Mouse (Mus musculus): ENCODE measurements around the gene Utp3. TPM values are rescaled to one million over a fixed set of nuclear protein-coding genes. Genes with fewer than 3 reads are reported as not detected.
A peak's percentile ranks its signal among the peaks of the same experiment; 100 is the strongest.

The Utp3 gene
- polyA plus RNA-seq, 1 experiment from 2014 or later, result 75.6 TPM

DNA sequence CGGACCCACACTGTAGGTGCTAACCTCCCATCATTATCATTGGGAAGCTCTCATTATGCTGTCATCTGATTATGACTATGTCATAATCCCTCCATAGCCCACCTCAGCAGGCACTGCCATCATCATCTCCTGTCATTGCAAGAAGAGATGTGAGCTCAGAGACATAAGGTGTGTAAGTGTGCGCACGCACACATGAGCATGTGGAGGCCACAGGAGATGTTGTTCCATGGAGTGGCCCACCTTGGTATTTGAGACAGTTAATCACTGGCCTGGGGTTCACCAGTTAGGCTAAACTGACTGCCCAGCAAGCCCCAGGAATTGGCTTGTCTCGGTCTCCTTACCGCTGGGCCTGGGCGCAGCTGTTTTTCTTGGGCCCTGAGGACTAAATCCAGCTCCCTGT lies 27.1 kb downstream of the Utp3 start:
- Histone ChIP-seq H3K4me1 (peaks cover 22% of the 10 kb centered on the region), H3K9me3 (replicated peaks) (no peaks in the 10 kb centered on the region), H3K36me3 (no peaks in the 10 kb centered on the region), H3K27me3 (no peaks in the 10 kb centered on the region), H3K4me2 (no peak overlapping the region), H3K9ac (no peak overlapping the region), H3K4me3 (replicated peaks) (no peak overlapping the region), H3K27ac (no peak overlapping the region)
- 94% methylated on average over 6 of the region's 6 CpGs for WGBS
- ATAC-seq (replicated peaks; ENCODE audit: low FRiP score), result no peak

DNA sequence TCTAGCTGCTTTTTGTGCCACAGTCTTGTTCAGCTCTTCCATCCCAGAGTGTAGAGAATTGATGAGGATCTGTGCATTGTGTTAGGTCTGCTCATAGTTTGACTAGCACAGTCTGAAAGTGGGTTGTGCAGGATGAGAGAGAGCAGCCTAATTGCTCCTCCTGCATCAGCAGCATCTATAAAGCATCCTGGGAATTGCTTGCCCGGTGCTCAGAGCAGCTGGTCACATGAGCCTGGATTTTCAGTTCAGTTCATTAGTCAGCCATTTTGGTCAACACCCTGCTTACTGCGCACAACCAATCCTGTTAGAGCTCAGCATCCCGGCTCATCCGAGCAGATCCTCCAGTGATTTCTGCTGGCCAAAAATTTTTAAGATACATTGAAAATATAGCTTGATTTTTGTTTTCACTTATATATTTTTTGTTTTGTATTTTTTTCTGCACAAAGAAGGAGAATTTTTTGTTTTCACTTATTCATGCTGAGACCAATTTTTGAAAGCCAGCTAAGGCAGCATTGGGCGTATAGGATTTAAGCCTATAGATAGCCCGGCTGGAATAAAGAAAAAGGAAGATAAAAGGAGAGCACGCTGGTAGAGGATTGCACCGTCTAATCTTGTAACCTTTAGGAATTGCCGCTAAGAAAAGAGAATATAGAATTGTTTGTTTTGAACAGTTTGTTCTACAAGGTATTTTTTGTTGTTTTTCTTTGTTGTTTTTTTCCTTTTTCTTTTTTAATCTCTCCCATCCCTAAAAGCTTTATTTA lies 29.2 kb downstream of the Utp3 start:
- H3K9ac ChIP-seq, result no peak overlapping the region
- peak overlapping the region; percentile 43 for H3K4me2 ChIP-seq
- no peaks in the 10 kb centered on the region for H3K27me3 ChIP-seq
- H3K4me3 ChIP-seq (replicated peaks), result no peak overlapping the region; the same call in 1 of the 2 replicates
- H3K36me3 ChIP-seq, result no peaks in the 10 kb centered on the region
- WGBS, result 71% methylated on average over 9 of the region's 9 CpGs
- no peaks in the 10 kb centered on the region for H3K9me3 ChIP-seq (replicated peaks)
- H3K27ac ChIP-seq, result no peak overlapping the region
- peak; percentile 53 for ATAC-seq (replicated peaks; ENCODE audit: low FRiP score)
- H3K4me1 ChIP-seq, result peaks cover 38% of the 10 kb centered on the region

DNA sequence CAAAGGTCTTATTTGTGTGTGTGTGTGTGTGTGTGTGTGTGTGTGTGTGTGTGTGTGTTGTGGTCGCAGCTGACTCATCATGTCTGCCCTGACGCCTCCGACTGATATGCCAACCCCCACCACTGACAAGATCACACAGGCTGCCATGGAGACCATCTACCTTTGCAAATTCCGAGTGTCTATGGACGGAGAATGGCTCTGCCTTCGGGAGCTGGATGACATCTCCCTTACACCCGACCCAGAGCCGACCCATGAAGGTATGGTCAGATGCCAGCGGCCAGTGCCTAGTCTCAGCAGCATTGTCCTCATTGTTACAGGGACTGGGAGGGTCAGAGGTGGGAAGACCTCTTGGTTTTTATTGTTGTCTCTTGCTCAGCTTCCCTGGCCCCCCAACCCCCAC lies 29.8 kb downstream of the Utp3 start:
- ATAC-seq (replicated peaks; ENCODE audit: low FRiP score), result no peak
- Histone ChIP-seq H3K4me1 (peaks cover 42% of the 10 kb centered on the region), H3K9me3 (replicated peaks) (no peaks in the 10 kb centered on the region), H3K27me3 (no peaks in the 10 kb centered on the region), H3K9ac (no peak overlapping the region), H3K4me3 (replicated peaks) (peak overlapping the region; percentile 21; the same call in 1 of the 2 replicates), H3K27ac (no peak overlapping the region), H3K4me2 (peak overlapping the region; percentile 43), H3K36me3 (no peaks in the 10 kb centered on the region)
- 49% methylated on average over 9 of the region's 9 CpGs for WGBS

DNA sequence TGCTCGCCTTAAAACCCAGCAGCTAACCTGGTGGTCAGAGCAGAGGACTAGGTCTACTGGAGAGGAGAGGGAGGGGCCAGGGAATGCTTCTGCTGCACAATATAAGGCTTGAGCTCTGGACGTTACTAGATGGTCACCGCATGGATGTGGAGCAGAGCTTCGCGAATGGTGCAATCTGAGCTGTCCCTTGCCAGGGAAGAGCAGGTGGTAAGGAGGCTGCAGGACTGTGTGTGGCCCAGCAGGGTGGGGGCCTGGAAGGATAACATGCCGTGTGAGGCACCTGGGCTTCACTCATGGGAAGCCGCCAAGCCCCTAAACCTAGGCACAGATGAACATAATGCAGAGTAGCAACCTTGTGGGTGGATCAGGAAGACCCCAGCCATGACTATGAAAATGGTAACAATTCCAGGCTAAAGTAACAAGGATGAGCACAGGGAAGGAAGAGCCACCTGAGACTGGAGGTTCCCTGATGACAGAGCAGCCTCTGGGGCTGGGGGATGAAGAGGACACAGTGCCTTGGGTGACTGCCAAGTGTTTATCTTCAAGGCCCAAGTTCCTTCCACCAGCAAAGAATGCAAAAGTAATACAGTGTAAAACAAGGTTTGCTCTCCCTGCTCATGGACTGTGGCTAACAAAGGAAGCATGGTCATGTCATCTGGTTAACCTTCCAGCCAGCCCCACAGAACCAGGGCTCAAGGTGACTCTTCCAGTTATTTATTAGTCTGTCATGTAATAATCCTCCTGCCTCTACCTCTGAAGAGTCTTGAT lies 32.3 kb downstream of the Utp3 start:
- peak; percentile 50 for ATAC-seq (replicated peaks; ENCODE audit: low FRiP score)
- WGBS, result 50% methylated on average over 7 of the region's 7 CpGs
- H3K4me3 ChIP-seq (replicated peaks), result no peak overlapping the region
- peak overlapping the region; percentile 84 for H3K27ac ChIP-seq
- peak overlapping the region; percentile 39; the same call in 1 of the 2 replicates for H3K4me2 ChIP-seq
- H3K9me3 ChIP-seq (replicated peaks), result no peaks in the 10 kb centered on the region
- no peaks in the 10 kb centered on the region for H3K27me3 ChIP-seq
- H3K9ac ChIP-seq, result no peak overlapping the region
- no peaks in the 10 kb centered on the region for H3K36me3 ChIP-seq
- peaks cover 43% of the 10 kb centered on the region for H3K4me1 ChIP-seq

DNA sequence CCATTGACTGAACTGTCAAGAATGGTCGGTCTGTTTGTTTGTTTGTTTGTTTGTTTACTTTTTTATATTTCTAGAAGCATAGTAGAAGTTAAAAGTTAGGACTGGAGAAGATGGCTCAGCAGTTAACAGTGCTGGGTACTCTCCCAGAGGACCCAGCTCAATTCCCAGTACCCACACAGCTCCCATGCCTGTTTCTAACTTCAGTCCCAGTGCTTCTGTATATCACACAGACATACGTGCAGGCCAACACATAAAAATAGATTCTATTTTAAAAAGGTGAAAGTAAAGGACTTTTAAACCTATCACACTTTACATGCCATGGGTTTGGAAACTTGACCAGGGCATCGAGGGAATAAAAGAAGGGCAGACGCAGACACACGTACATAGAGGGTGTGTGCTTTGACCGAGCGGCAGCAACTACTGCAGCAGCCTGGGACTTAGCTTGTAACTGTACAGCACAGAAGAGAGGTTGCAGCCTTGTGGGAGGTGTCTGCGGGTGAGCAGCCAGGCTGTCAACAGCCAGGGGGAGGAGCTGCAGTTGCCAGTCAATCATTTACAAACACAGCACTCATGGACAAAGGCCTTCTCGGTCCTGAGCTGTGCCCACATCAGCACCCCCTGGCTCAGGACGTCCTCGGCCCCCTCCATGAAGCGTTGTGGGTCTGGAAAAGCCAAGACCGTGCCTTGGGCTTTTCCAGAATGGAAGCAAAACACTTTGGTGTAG lies 33.1 kb downstream of the Utp3 start:
- no peaks in the 10 kb centered on the region for H3K9me3 ChIP-seq (replicated peaks)
- H3K9ac ChIP-seq, result 0 out of 2 replicates have a peak overlapping the region, but pooled peaks have one; percentile 7
- no peaks in the 10 kb centered on the region for H3K36me3 ChIP-seq
- peak; percentile 93 for ATAC-seq (replicated peaks; ENCODE audit: low FRiP score)
- 32% methylated on average over 13 of the region's 13 CpGs for WGBS
- H3K4me1 ChIP-seq, result peaks cover 43% of the 10 kb centered on the region
- peak overlapping the region; percentile 39 for H3K4me2 ChIP-seq
- no peaks in the 10 kb centered on the region for H3K27me3 ChIP-seq
- peak overlapping the region; percentile 84 for H3K27ac ChIP-seq
- 0 out of 2 replicates have a peak overlapping the region, but pooled peaks have one; percentile 4 for H3K4me3 ChIP-seq (replicated peaks)

DNA sequence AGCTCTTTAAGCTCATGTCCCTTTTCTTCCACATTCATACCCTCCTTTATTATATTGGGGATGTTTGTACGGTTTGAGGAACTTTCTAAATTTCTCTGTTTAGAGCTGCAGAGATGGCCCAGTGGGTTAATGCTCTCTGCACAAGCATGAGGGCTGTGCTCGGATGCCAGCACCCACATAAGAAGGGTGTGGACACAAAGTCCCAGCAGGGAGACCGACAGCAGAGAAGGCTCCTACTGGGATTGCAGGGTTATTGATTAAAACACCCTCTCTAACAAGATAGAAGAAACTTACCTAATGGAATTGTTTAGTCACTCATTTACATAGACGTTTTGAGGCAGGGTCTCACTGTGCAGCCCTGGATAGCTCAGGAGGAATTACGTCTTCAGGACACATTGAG lies 34.2 kb downstream of the Utp3 start:
- no peaks in the 10 kb centered on the region for H3K36me3 ChIP-seq
- H3K4me3 ChIP-seq (replicated peaks), result no peak overlapping the region
- H3K9me3 ChIP-seq (replicated peaks), result no peaks in the 10 kb centered on the region
- no peak overlapping the region for H3K9ac ChIP-seq
- ATAC-seq (replicated peaks; ENCODE audit: low FRiP score), result no peak
- 73% methylated on average over 5 of the region's 5 CpGs for WGBS
- H3K4me2 ChIP-seq, result no peak overlapping the region
- no peak overlapping the region for H3K27ac ChIP-seq
- H3K4me1 ChIP-seq, result peaks cover 43% of the 10 kb centered on the region
- H3K27me3 ChIP-seq, result no peaks in the 10 kb centered on the region

DNA sequence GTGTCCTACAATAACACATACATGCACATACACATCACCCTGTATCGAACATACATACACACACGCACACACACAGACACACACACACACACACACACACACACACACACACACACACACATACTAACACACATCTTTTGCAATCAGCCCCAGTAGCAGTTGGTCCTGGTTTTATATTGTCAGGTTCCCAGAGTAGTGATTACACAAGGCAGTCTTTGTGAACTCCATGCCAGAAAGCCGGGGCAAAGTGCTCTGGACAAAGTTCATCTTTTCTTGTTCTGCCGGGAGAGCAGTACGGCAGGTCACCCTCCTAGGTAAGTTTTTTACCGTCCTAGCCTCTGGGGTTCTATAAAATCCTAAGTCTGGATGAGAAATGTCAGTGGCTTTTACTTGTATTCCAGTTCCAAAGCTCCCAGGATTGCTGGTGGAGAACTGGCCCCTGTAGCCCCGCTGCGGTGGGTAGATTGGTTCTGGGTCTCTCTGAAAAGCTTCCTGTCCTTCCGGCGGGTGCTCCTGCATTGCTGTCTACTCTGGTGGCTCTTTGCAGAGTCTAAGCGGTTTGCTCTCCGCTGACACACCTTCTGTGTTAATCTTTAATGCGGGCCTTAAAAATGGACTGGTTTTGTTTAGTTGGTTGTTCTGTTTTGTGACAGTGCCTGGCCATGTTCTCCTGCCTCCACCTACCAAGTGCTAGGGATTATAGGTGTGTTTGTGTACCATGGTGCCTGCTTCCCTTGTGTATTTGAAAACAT lies 39.3 kb downstream of the Utp3 start:
- H3K27me3 ChIP-seq, result no peaks in the 10 kb centered on the region

DNA sequence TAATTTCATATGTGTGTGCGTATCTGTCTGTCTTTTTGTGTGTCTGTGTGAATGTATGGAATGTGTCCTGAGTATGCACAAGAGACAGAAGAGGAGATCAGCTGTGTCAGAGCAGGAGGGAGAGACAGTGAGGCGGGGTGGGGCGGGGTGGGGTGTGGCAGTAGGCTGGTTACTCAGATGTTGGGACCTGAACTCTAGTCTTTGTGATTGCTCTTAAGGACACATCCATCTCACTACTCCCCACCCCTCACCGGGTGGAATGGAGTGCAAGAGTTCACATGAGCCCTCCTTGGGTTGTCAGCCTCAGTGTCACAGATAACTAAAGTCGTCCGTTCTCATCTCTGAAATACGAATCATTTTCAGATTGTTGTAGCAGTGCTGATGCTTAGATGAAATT lies 39.9 kb downstream of the Utp3 start:
- no peaks in the 10 kb centered on the region for H3K36me3 ChIP-seq
- no peak overlapping the region for H3K4me3 ChIP-seq (replicated peaks)
- ATAC-seq (replicated peaks; ENCODE audit: low FRiP score), result 0 out of 2 replicates have a peak, but pooled peaks have one; percentile 20
- peak overlapping the region; percentile 66; the same call in 1 of the 2 replicates for H3K27ac ChIP-seq
- peak overlapping the region; percentile 14; the same call in 1 of the 2 replicates for H3K4me2 ChIP-seq
- H3K9me3 ChIP-seq (replicated peaks), result no peaks in the 10 kb centered on the region
- WGBS, result 92% methylated on average over 7 of the region's 7 CpGs
- no peaks in the 10 kb centered on the region for H3K27me3 ChIP-seq
- H3K4me1 ChIP-seq, result peaks cover 10% of the 10 kb centered on the region; the same call in 1 of the 2 replicates
- H3K9ac ChIP-seq, result no peak overlapping the region

More for the DNA sequence above, 39.3 kb downstream of the Utp3 start:
- peak; percentile 54 for ATAC-seq (replicated peaks; ENCODE audit: low FRiP score)
- no peak overlapping the region for H3K4me2 ChIP-seq
- H3K9ac ChIP-seq, result no peak overlapping the region
- no peaks in the 10 kb centered on the region for H3K36me3 ChIP-seq
- H3K4me1 ChIP-seq, result peaks cover 15% of the 10 kb centered on the region; the same call in 1 of the 2 replicates
- WGBS, result 79% methylated on average over 13 of the region's 13 CpGs
- H3K27ac ChIP-seq, result peak overlapping the region; percentile 66
- no peaks in the 10 kb centered on the region for H3K9me3 ChIP-seq (replicated peaks)
- H3K4me3 ChIP-seq (replicated peaks), result 0 out of 2 replicates have a peak overlapping the region, but pooled peaks have one; percentile 3

DNA sequence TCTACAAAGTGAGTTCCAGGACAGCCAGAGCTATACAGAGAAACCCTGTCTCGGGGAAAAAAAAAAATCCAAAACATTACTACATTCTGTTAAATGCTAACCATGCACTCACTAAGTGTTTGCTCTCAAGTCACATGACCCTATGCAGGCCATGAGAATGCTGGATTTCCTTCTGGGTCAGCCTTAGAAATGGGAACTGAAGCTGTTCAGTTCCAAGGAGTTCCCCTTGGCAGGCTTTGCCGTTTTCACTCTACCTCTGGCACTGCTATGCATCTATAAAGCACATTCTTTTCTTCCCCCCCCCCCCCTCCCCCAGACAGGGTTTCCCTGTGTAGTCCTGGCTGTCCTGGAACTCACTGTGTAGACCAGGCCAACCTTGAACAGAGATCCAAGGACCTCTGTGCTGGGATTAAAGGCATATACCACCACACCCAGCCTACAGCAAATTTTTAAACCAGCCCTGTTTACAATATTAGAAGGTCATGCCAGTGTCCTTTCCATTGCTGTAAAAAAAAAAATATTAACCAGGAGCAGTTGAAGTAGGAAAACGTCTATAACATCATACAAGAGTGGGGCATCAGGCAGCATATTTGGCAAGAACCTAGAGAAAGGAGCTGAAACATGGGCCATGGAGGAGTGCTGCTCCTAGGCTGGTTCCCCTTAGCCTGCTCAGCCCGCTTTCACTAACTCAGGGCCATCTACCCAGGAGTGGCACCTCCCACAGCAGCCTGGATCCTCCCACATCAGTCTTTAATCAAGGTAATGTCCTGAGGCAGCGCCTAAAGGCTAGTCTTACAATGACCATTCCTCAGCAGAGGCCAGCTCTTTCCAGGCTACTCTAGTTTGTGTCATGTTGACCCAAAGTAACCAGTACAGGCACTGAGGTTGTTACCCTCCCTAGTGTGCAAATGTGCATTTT lies 41.5 kb downstream of the Utp3 start:
- H3K4me1 ChIP-seq, result peaks cover 14% of the 10 kb centered on the region
- H3K9me3 ChIP-seq (replicated peaks), result no peaks in the 10 kb centered on the region
- no peak overlapping the region for H3K9ac ChIP-seq
- 61% methylated on average over 5 of the region's 5 CpGs for WGBS
- H3K27me3 ChIP-seq, result no peaks in the 10 kb centered on the region
- H3K4me3 ChIP-seq (replicated peaks), result no peak overlapping the region
- peak overlapping the region; percentile 34; the same call in 1 of the 2 replicates for H3K27ac ChIP-seq
- peak; percentile 20; the same call in 1 of the 2 replicates for ATAC-seq (replicated peaks; ENCODE audit: low FRiP score)
- no peak overlapping the region for H3K4me2 ChIP-seq
- no peaks in the 10 kb centered on the region for H3K36me3 ChIP-seq

DNA sequence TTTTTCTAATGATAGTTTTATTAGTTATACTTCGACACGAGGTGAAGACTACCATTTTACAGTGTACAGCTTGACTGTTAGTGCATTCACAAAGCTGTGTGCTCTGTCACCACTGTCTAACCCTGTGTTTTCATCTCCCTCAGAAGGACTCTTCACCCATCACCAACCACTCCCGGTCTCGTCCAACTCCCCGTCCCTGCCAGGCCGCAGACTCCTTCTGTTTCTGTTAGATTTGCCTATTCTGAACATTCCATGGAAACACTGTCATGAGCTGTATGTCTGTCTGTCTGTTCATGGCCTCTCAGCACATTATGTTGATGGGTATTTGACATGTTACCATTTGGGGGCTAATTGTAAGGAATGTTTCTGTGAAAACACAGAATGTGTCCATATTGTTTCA lies 44.7 kb downstream of the Utp3 start:
- no peak for ATAC-seq (replicated peaks; ENCODE audit: low FRiP score)

More for the DNA sequence above, 44.7 kb downstream of the Utp3 start:
- Histone ChIP-seq H3K9me3 (replicated peaks) (no peaks in the 10 kb centered on the region), H3K4me3 (replicated peaks) (no peak overlapping the region), H3K9ac (no peak overlapping the region), H3K4me1 (peaks cover 24% of the 10 kb centered on the region), H3K27ac (no peak overlapping the region), H3K27me3 (no peaks in the 10 kb centered on the region), H3K36me3 (no peaks in the 10 kb centered on the region), H3K4me2 (no peak overlapping the region)
- WGBS, result 79% methylated on average over 6 of the region's 6 CpGs
